Mouse (Mus musculus): ENCODE measurements around the gene Gm17334.
"Not testable (repeated sequence)": the region's sequence is repeated elsewhere in the genome, so short reads cannot be mapped to it uniquely, and the experiment has no call there.

The Gm17334 gene

DNA sequence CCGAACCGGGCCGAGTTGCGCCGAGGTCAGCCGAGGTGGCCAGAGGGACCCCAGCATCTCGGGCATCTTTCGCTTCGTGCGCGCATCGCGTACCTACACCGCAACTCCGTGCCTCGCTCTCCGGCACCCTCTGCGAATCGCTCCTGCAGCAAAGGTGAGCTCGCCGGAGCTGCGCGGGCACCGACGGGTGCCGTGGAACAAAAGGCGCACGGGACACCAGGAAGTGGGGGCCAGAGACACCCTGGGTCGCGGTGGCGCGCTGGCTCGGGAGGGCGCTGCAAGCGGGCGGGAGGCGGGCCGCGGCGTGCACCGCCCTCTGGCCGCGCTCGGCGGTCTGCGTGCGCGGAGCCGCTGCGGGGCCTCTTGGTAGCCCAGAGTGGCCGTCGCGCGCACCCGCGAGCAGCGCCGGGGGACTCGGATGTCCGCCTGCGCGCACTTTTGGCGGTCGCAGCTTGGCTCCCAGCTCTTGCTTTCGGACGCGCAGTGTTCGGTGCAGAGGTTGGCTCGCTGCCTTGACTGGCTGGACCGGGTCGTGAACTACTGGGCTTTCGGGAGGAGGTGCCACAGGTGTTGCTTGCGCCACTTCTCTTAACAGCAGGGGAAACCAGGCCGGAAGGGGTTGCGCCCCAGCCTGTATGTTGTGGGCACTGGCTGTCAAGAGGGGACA, 2.7 kb downstream of the Gm17334 start:
- DNase-seq (ENCODE audit: low spot score): peak; percentile 76

DNA sequence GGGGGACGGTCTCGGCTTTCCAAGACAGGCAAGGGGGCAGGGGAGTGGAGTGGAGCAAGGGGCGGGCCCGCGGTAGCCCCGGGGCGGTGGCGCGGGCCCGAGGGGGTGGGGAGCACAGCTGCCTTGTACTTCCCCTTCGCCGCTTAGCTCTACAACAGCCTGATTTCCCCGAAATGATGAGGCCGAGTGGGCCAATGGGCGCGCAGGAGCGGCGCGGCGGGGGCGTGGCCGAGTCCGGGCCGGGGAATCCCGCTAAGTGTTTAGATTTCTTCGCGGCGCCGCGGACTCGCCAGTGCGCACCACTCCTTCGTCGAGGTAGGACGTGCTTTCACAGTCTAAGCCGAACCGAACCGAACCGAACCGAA, 3.2 kb downstream of the Gm17334 start, which contains the start of gene Irf1:
Gene Irf1, plus strand, starts transcription at position 255 of the 365 bp plus-strand sequence.
- DNase-seq (ENCODE audit: low spot score): peak; percentile 94

DNA sequence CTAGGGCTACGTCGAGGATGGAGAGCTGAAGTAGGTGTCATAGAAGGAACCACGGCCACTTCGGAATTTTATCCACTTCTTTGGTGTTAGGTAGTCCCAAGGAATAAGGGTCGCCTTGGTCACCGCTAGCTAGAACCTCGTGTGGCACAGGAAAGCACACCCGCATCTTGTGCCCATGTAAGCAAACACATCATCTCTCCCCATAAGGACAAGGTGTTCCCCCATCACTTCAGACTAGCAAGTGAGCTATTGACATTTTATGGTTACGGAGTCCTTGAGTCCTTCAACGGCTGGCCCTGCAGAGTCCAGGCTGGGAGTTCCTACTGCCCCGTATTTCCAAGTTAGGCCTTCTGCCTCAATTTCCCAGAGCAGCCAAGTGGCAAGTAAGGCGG, 3.8 kb downstream of the Gm17334 start:
- no peak for DNase-seq (ENCODE audit: low spot score)

DNA sequence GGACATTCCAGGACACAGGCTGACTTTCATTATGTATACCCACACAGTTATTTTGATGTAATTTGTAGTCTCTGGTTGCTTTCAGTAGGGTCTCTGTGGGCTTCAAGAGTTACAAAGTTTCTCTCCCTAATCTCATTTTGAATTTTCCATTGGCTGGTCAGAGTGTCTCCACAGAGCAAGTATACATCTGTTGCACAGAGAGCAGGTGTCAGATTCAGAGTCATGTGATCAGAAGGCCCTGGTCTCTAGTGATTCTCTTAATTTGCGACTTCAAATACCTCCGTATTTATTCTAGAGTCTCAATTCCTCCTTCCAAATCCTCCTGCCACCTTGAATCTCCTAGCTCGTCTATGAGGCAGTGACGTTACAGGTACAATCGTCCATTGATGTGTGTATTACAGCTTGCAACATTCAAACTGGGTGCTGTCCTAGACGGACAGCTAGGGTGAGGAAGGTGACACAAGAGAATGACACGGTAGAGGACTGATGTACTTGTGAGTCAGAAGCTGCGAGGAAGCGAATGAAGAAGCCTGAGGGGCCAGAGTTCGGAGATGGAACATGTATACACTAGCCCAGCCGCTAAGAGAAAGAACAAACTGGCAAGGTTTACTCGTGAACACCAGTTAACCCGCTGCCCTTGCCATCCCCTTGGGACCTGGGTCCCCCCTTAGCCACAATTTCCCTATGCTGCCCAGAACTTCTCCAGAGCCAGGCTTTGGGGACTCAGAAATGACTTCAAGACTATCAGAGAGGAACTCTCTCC, 4.4 kb downstream of the Gm17334 start:
- DNase-seq (ENCODE audit: low spot score): no peak

DNA sequence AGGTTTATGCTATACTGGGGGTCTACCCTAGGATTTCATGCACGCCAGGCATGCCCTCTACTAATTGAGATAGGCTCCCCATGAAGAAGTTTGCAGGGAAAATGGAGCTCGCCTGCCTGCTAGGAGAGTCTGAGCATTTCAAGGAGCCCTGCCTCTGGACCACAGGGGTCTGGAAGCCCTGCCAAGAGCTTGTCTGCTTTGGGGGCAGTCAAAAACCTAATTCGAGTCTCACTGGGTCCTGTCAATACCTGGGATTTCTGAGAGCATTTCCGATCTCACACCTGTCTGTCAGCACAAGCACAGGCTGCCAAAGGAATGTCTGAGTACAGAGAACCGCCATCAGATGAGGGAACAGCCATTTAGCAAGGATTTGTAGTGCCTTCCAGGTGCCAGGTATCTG, 8.4 kb downstream of the Gm17334 start:
- DNase-seq (ENCODE audit: low spot score): no peak

DNA sequence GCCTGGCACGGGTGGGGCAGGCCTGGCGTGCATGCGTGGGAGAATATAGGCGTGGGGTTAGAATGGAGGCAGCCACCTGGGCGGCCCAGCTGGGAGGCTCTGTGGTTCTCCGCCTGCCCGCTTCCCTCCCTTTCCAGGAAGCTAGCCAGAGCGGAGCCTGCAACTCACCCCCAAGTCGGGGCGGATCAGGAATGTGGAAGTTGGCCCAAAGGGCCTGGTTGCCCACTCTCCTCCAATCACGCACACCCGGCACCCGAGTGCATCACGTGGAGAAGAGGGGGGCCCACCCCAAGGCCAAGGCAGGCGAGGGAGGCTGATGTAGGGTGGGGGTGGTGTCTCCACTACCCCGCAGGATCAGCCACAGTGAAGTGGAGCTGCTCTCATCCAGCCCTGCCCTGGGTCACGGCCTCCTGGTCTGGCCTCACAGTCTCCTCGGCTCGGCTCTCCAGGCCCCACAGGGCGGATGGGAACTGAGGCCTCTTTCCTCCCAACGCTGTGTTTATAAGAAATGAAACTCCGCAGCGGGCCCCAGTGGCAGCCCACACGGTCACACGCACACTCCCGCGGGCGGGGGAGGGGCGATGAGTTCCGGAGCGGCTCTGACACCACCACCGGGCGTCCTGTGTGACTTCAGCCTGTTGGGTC, 9.4 kb downstream of the Gm17334 start:
- DNase-seq (ENCODE audit: low spot score): peak; percentile 89

DNA sequence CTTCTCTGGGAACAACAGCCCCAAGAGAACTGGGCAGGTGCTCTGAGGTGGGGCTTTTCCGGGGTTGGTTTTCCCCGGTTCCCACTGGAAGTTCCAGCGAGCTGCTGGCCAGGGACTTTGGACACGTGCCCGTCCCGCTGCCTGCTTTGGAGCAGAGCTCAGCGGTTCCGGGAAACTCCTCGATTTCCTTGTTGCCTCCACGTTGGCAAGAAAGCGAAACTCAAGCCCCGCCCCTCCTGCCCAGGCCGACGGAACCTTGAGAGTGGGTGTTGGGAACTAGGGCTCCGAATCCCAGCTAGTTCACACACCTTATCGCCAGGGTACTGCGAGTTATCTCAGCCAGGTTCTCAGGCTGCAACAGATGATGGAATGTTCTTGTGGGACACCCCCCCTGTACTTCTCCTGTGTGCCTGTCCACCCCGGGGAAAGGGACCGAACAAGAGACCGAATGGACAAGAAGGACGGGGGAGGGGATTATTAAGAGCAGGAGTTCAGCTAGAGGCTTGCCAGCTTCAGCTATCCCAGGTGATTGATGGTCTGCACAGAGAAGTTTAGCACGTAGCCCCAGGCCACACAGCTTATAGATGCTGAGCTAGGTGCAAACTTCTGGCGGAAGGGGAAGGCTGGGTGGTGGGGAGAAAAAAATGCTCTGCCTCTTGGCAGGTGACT, 10.0 kb downstream of the Gm17334 start:
- DNase-seq (ENCODE audit: low spot score): peak; percentile 92

DNA sequence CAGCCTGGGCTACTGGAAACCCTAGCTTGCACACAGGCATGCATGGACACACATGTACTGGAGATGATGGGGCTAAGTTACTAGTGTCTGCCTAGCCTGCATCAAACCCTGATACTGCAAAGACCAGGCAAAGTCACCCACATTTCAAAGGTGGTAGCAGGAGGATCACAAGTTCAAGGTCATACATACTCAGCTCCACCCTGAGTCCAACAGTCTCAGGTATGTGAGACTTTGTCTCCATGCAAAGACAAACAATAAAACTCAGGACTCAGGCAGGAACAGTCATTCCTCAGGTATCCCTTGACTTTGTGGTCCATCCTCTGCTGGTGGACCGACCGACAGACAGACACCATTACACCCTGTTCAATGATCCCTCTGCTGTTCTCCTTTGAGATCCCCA, 10.6 kb downstream of the Gm17334 start:
- no peak for DNase-seq (ENCODE audit: low spot score)

DNA sequence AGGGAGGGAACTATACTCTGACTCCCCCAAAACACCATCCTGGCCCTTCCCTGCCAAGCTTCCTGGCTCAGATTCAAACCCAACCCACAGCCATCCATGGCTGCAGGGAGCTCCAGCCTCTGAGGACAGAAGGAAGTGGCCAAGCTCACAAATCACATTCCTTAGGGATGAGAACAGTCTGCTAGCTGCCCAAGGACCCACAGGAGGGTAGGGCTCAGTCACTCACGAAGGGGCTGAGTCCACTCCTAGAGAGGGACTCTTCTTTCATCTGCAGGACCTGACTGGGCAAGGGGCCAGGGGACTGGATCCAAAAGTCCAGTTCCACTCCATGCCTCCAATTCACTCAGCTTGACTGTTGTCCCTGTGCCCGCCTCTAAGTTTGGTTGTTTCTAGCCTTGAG, 11.2 kb downstream of the Gm17334 start:
- peak; percentile 64 for DNase-seq (ENCODE audit: low spot score)

DNA sequence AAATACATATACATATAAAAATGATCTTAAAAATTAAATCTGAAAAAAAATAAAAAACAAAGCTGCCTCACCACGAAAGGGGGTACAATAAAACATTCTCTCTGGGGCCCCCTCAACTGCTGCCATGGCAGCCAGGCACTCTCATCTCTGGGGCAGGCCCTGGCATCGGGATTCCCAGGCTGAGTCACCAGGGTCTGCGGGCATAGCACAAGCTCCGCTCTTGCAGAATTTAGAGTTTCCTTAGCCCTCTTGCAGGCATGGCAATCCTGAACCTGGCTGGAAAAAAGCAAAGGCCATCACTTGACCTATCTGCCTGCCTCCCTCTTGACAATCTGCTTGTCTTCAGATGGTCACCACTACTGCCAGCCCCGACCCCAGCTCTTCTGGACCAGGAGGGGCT, 11.7 kb downstream of the Gm17334 start:
- DNase-seq (ENCODE audit: low spot score): no peak

DNA sequence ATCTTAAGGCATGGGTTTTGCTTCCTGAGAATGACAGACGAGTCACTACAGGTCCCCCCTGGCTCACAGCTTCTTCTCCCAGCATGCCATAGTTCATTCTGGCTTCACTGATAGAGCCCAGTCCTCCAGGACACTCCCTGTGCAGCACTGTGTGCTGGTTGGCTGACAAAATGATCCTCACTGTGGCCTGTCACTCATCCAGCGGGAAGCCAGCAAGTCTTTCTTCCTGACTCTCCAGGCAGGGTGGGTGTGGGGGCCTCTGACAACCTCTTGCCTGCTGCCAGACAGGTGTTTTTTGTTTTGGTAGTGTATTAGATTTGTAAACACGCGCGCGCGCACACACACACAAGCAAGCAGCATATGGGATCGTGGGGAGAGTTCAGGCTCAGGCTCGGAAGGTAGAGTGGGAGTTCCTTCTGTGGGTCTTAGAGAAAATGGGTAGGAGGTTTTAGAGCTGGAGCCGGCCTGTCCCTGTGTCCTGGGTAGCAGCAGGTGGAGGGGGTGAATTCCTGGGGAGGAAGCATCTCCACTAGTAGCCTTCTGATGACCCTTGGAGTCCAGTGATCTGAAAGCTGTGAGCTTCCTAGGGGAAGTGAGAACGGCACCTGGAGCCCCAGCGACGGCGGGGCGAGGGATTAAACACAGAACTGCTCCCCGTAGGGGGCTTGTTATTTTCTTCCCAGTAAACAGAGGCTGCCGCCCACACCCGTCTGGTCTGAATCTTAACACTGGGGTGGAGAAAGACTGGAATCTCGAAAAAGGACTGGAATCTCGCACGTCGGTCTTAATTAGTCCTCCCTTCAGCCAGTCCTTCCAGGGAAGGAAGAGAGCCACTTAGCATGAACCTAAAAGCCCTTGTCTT, 13.2 kb downstream of the Gm17334 start:
- no peak for DNase-seq (ENCODE audit: low spot score)

DNA sequence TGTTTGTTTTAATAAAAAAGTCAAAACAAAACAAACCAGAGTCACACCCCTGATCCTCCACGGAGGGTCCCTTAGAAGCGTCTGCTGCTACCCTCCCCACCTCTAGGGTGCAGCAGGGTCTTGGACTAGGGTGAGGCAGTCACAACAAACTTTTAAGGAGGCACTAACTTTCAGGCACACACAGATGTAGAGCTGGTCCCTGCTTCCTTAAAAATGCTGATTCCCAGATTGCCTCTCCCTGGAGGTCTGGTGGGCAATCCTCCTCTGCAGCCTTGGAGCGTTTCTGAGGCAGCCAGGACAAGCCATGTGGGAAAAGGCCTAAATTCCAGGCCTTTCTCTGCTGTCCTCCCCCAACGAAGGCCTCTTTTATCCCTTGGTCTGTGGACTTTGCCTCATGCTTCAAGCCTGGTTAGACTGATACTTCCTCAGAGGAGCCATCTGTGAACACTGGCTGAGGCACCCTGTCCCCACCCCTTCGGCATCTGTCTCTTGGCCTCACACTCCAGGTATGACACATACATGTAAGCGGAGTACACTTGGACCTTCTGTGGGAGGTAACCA, 14.1 kb downstream of the Gm17334 start:
- DNase-seq (ENCODE audit: low spot score): no peak

DNA sequence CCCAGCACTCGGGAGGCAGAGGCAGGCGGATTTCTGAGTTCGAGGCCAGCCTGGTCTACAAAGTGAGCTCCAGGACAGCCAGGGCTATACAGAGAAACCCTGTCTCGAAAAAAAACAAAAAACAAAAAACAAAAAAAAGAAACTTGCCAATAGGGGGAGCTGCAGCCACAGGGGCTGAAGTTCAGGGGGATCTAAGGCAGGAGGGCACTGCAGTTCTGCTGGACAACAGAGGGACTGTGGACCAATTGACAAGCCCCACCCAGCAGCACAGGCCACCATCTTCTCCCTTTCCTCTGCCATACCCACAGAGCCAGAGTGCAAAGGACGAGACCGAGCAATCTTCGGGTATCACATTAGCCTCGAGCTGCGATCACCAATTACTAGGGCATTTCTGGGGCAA, 15.0 kb downstream of the Gm17334 start:
- not testable (repeated sequence) for DNase-seq (ENCODE audit: low spot score)

DNA sequence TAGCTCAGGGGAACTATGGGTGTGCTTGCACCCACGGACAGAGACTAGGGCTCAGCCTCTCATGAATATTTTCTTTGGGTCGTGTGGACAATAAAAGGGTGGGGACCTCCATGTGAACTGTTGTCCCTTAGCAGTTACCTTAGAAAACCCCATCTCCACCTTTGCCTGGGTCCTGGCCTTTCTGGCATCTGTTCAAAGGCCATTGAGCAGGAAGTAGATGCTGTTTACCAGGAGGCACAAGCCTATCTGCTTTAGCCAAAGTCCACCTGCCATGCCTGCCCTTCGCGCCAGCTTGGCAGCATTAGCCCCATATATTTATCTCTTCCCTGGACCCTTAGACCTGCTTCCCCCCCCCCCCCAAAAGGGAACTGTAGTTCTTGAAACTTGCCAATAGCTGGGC, 15.4 kb downstream of the Gm17334 start:
- DNase-seq (ENCODE audit: low spot score): no peak

DNA sequence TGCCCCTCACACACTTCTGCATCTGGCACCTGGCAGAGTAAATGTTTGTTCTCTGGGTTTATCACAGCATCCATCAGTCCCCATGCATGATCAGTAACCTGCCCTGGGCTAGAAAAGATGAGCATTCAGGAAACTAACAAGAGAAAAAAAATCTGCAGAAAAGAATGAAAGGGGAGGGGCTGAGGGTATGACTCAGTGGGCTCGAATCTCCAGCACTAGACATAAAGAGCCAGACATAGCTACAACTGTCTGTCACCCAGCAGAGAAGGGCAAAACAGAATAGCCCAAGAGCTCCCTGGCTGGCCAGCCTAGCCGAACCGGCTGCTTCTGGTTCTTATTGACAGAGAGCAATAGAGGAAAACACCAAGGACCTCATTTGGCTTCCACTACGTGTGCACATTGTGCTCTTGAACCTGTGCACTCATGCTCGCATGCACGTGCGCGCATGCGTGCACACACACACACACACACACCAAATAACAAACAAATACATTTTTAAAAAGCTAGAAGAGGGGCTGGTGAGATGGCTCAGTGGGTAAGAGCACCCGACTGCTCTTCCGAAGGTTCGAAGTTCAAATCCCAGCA, 17.9 kb downstream of the Gm17334 start:
- no peak for DNase-seq (ENCODE audit: low spot score)

DNA sequence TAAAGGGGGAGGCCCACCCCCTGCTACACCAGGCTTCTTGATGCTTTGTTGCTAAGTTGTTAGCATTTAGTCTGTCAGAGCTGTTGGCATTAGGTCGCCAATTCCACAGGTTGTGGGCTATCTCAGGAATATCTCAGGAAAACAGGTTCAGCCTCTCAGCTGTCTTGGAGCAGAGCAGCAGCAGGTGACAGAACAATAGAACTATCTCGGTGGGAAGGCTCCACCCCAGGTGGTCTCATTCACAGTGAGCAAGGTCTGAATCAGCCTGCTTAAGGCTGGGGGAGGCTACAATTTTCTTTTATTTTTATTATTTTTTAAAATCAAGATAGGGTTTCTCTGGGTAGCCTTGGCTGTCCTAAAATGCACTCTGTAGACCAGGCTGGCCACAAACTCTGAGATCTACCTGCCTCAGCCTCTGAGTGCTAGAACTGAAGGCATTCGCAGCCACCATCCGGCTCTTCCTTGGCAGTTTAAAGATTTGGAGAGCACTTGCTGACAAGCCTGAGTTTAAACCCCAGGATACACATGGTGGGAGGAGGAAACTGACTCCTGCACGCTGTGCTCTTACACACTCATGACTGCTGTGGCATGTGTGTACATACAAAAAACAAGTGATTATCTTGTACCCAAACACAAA, 23.2 kb downstream of the Gm17334 start:
- no peak for DNase-seq (ENCODE audit: low spot score)

DNA sequence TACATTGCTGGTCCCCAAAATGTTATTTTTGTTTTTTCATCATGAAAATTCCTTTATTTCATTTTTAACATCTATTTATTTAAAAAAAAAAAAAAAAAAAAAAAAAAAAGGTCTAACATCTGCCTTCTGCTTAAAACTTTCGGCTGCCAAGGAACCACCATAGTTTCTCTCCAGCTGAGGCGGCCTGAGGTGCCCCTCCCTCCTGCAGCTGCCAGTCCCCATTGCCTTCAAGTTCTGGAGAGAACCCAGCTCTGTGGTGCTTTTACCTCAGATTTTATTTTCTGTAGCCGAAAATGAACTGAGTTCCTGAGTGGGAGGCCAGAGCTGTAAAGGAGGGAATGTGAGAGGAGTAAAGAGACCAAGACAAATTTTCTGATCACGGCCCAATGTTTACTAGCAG, 23.7 kb downstream of the Gm17334 start:
- no peak for DNase-seq (ENCODE audit: low spot score)

DNA sequence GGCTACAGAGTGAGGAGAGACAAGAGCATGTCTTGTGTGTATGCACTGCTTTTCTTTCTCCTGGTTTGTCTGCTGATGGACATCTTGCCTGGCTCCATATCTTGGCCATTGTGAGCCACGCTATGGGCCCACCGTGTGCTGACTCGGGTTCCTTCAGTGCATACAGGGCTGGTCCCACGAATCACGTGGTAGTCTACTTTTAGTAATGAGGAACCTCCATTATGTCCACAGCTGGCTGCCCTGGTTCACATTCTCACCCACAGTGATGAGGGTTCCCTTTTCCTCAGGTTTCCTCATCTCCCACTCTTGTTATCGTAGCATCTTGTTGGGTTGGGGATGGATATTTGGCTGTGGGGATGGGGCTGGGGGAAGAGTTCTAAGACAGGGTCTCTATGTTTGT, 24.4 kb downstream of the Gm17334 start:
- DNase-seq (ENCODE audit: low spot score): no peak

DNA sequence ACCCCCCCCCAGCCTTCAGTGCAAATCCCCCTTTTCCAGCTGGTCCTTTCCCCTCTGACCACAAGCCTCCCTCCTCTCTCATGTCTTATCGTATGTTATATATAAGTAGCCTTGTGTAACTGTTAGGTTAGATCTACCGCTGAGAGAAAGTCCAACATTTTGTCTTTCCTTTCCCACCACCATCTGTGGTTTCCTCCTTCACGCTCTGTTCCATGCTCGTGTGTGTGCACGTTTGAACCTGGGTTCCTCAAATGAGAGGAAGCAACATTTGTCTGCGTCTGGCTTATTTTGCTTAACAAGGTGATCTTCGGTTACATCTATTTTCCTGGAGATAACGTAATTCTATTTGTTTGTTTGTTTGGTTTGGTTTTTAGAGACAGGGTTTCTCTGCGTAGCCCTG, 25.0 kb downstream of the Gm17334 start:
- no peak for DNase-seq (ENCODE audit: low spot score)

DNA sequence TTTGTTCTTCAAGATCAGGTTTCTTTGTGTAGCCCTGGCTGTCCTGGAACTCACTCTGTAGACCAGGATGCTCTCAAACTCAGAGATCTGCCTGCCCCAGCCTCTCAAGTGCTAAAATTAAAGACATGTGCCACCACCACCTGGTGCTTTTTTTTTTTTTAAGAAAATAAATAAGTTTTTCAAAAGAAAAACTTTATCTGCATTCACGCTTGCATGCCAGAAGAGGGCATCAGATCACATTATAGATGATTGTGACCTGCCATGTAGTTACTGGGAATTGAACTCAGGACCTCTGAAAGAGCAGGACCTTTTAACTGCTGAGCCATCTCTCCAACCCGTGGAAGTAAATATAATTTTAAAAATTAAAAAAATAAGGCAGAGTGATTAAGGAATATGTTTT, 27.7 kb downstream of the Gm17334 start:
- DNase-seq (ENCODE audit: low spot score): no peak

DNA sequence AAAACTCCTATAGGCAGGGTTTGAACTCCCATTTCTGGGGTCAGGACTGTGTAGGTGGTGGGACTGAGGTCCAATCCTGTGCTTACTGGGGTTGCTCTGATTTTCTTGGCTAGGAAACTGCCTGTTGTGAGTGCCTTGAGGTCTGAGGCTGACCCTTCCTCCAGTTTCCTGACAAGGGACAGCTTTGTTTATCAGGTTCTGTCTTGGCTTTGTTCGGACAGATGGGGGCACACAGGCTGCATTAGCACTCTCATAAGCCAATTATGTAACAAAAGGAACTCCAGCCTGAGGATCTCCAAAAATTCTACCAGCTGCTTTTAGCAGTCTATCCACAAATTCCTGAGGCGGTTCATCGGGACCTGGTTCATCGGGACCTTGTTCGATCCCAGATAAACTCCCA, 30.6 kb downstream of the Gm17334 start:
- DNase-seq (ENCODE audit: low spot score): no peak

All from urinary bladder, postnatal 14 days (tissue).